In the genomic region with DNA sequence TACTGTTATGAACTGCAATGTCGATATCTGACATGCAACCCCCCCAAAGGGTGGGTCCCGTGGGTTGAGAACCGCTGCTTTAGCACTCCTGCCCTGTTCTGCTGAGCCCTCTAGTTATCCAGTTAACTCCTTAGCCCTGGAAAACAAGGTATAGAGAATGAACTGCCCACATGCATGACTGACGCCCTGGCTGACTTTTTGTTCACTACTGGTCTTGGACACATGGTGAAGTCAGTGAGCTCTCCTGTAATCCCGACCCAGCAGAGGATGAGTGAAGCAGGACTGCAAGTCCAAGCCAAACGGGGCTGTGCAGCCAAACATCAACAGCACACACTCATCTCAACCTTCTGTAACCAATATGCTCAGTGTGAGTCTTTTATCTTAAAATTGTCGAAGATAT, we compare ENCODE assay signal across 10 mouse cellular contexts. TPM values are rescaled to one million over a fixed set of nuclear protein-coding genes. Genes with fewer than 3 reads are reported as not detected.
DNase-seq lines count a peak whose midpoint lies in the region; ATAC-seq and TF ChIP-seq lines count a peak whose summit lies in the region.
"Had no signal": no experiment of that assay in that cellular context is flagged by ENCODE, and none has a peak within 500 bp of the region (broad histone marks: within the 10 kb centered on the region; RNA-seq: fewer than 3 reads in every experiment).

No protein-coding gene starts in this region.

- H3K4me1 ChIP-seq in heart, embryonic 14.5 days (ENCODE audit: control insufficient read depth in 2 of 2, insufficient read depth in 2 of 2, low read length in 2 of 2): peaks cover 9 to 36% of the 10 kb centered on the region in 2 experiments
- peaks cover 9% of the 10 kb centered on the region for H3K4me1 ChIP-seq in forebrain, embryonic 14.5 days (ENCODE audit: control insufficient read depth, insufficient read depth, low read length)
- H3K4me1 ChIP-seq in liver, embryonic 15.5 days (replicated peaks): peaks cover 34% of the 10 kb centered on the region
- H3K4me1 ChIP-seq in kidney, adult 2 months (ENCODE audit: control insufficient read depth, insufficient read depth, low read length): peaks cover 5% of the 10 kb centered on the region; the same call in 1 of the 2 replicates

- no peak for TF ChIP-seq CTCF in kidney, adult 2 months (conservative IDR thresholded peaks at IDR 0.05; ENCODE audit: insufficient read depth, insufficient read length, low read depth, low read length)

- peak overlapping the region in 1 of 2 experiments; percentile 98; a peak in 2 of 4 replicates for H3K4me3 ChIP-seq in heart, embryonic 14.5 days (ENCODE audit: control insufficient read depth in 1 of 2, insufficient read depth in 1 of 2, low read depth in 1 of 2, low read length in 2 of 2)
- H3K4me3 ChIP-seq in forebrain, embryonic 14.5 days (ENCODE audit: low read depth, low read length): peak overlapping the region; percentile 97; the same call in 1 of the 2 replicates
- H3K4me3 ChIP-seq in liver, embryonic 15.5 days (replicated peaks): no peak overlapping the region
- H3K4me3 ChIP-seq in kidney, adult 2 months (ENCODE audit: insufficient read depth, low read depth, low read length): no peak overlapping the region

- no peak for DNase-seq in heart, postnatal 25 days (ENCODE audit: low spot score)
- DNase-seq in adipocyte (ENCODE audit: low spot score): peak; percentile 31
- no peak for DNase-seq in forebrain, embryonic 14.5 days (ENCODE audit: low spot score)
- DNase-seq in ovary, adult 18-20 months (ENCODE audit: low spot score): no peak
- no peak for DNase-seq in layer of hippocampus, postnatal 10 days (ENCODE audit: low spot score in 2 of 2)
- DNase-seq in kidney, adult 2 months: no peak
- DNase-seq: adrenal gland, postnatal 10 days; cerebellum, postnatal 14 days had no signal

- ATAC-seq in heart, embryonic 14.5 days (ENCODE audit: insufficient number of reproducible peaks, insufficient read depth, low FRiP score, low read depth): no peak
- ATAC-seq in forebrain, embryonic 14.5 days: no peak
- no peak for ATAC-seq in liver, embryonic 15.5 days (ENCODE audit: insufficient read depth)

- H3K36me3 ChIP-seq in heart, embryonic 14.5 days (ENCODE audit: control insufficient read depth, insufficient read depth, low read length): peaks cover 43% of the 10 kb centered on the region
- peaks cover 43% of the 10 kb centered on the region for H3K36me3 ChIP-seq in forebrain, embryonic 14.5 days (ENCODE audit: control insufficient read depth, insufficient read depth, low read length)
- H3K36me3 ChIP-seq in liver, embryonic 15.5 days (replicated peaks): peaks cover 16% of the 10 kb centered on the region; the same call in 1 of the 2 replicates
- no peaks in the 10 kb centered on the region for H3K36me3 ChIP-seq in kidney, adult 2 months (ENCODE audit: control insufficient read depth, insufficient read depth, low read length)

- intact Hi-C loops in heart, postnatal 25 days (cut with DNase I): loop anchor here (5.0 kb wide), 1 partner anchor 67 kb away; a partner anchor contains a TSS

- peak overlapping the region; percentile 77 for H3K4me2 ChIP-seq in heart, embryonic 14.5 days (ENCODE audit: low read length)
- H3K4me2 ChIP-seq in forebrain, embryonic 14.5 days (ENCODE audit: low read length): peak overlapping the region; percentile 74; the same call in 1 of the 2 replicates
- peak overlapping the region; percentile 93; the same call in 1 of the 2 replicates for H3K4me2 ChIP-seq in liver, embryonic 15.5 days

- H3K27ac ChIP-seq in heart, embryonic 14.5 days (replicated peaks in 1 of 2; ENCODE audit: control insufficient read depth in 1 of 2, insufficient read depth in 1 of 2, low read depth in 2 of 2, low read length in 2 of 2): no peak overlapping the region
- H3K27ac ChIP-seq in forebrain, embryonic 14.5 days (ENCODE audit: low read depth, low read length): no peak overlapping the region
- no peak overlapping the region for H3K27ac ChIP-seq in liver, embryonic 15.5 days (replicated peaks)
- no peak overlapping the region for H3K27ac ChIP-seq in kidney, adult 2 months (ENCODE audit: insufficient read depth, low read depth, low read length)

- H3K27me3 ChIP-seq in heart, embryonic 14.5 days (ENCODE audit: control insufficient read depth, insufficient read depth, low read length): no peaks in the 10 kb centered on the region
- H3K27me3 ChIP-seq in forebrain, embryonic 14.5 days (replicated peaks; ENCODE audit: control insufficient read depth, insufficient read depth, low read length): no peaks in the 10 kb centered on the region
- peaks cover 34% of the 10 kb centered on the region for H3K27me3 ChIP-seq in liver, embryonic 15.5 days
- no peaks in the 10 kb centered on the region for H3K27me3 ChIP-seq in kidney, adult 2 months (replicated peaks; ENCODE audit: control insufficient read depth, insufficient read depth, low read length)

- no peak for TF ChIP-seq POLR2A in kidney, adult 2 months (IDR thresholded peaks at IDR 0.05; ENCODE audit: low read depth, low read length)

- H3K9me3 ChIP-seq in heart, embryonic 14.5 days (ENCODE audit: control insufficient read depth, low read length): no peaks in the 10 kb centered on the region
- H3K9me3 ChIP-seq in forebrain, embryonic 14.5 days (replicated peaks; ENCODE audit: control insufficient read depth, low read length): no peaks in the 10 kb centered on the region
- no peaks in the 10 kb centered on the region for H3K9me3 ChIP-seq in liver, embryonic 15.5 days (replicated peaks)

- WGBS in heart, embryonic 14.5 days: 81% methylated on average over 7 of the region's 7 CpGs
- 87% methylated on average over 7 of the region's 7 CpGs for WGBS in forebrain, embryonic 14.5 days
- 76% methylated on average over 7 of the region's 7 CpGs for WGBS in liver, embryonic 15.5 days (ENCODE audit: insufficient replicate concordance)
- 63% methylated on average over 7 of the region's 7 CpGs for WGBS in kidney, adult 2 months

- H3K9ac ChIP-seq in heart, embryonic 14.5 days (ENCODE audit: low read length): peak overlapping the region; percentile 99; the same call in 1 of the 2 replicates
- no peak overlapping the region for H3K9ac ChIP-seq in forebrain, embryonic 14.5 days (ENCODE audit: low read length)
- no peak overlapping the region for H3K9ac ChIP-seq in liver, embryonic 15.5 days

RNA-seq across cellular contexts. Expression of a gene that starts 1.8 kb away (rescaled TPM):
- polyA plus RNA-seq in heart, embryonic 14.5 days (2014; fragmentation: Nextera tagmentation; extraction: Ambion mirVana): 96.9 and 100 TPM in 2 replicates
- 10 to 100 TPM; 72.0 to 78.2 TPM for total RNA-seq in heart, postnatal 25 days (2021)
- 270 and 272 TPM in 2 replicates for polyA plus RNA-seq in forebrain, embryonic 14.5 days (2014; fragmentation: Nextera tagmentation; extraction: Ambion mirVana)
- polyA plus RNA-seq in liver, embryonic 15.5 days (2015; fragmentation: Nextera tagmentation; extraction: Ambion mirVana): 12.1 and 14.7 TPM in 2 replicates
- 100 to 1,000 TPM; 101 to 152 TPM for total RNA-seq in layer of hippocampus, postnatal 10 days (2021)
- 15.2 and 19.1 TPM in 2 replicates for polyA plus RNA-seq in kidney, adult 2 months (2012; rRNA removed)

RNA-seq across cellular contexts. Expression of a gene that starts 47.0 kb away (rescaled TPM):
- polyA plus RNA-seq in heart, embryonic 14.5 days (2014; fragmentation: Nextera tagmentation; extraction: Ambion mirVana): 277 and 306 TPM in 2 replicates
- 10 to 100 TPM; 52.9 to 56.6 TPM for total RNA-seq in heart, postnatal 25 days (2021)
- polyA plus RNA-seq in forebrain, embryonic 14.5 days (2014; fragmentation: Nextera tagmentation; extraction: Ambion mirVana): 520 and 536 TPM in 2 replicates
- 88.6 and 95.1 TPM in 2 replicates for polyA plus RNA-seq in liver, embryonic 15.5 days (2015; fragmentation: Nextera tagmentation; extraction: Ambion mirVana)
- 100 to 1,000 TPM in 1 of 2 experiments, 10 to 100 TPM in 1; 82.0 to 110 TPM for total RNA-seq in layer of hippocampus, postnatal 10 days (2021)
- 23.3 and 36.4 TPM in 2 replicates for polyA plus RNA-seq in kidney, adult 2 months (2012; rRNA removed)
